Mouse (Mus musculus) ES-Bruce4 (cell line): Measurements from ENCODE around the gene Numb. TPM values are rescaled to one million over a fixed set of nuclear protein-coding genes. Genes with fewer than 3 reads are reported as not detected.

Experiments used
- H3K27ac ChIP-seq: 2 replicates; pipeline ENCODE4 v1.5.1; 2012; ENCODE audit warnings: low read length, inconsistent platforms; ENCODE audit not compliant: insufficient read depth
- H3K27me3 ChIP-seq: 2 replicates; pipeline ENCODE4 v1.6.1; 2012; ENCODE audit warnings: mild to moderate bottlenecking, low read length, inconsistent platforms; ENCODE audit not compliant: control insufficient read depth, poor library complexity, insufficient read depth, severe bottlenecking
- H3K36me3 ChIP-seq: 2 replicates; pipeline ENCODE4 v1.6.1; 2012; ENCODE audit warnings: inconsistent platforms, mild to moderate bottlenecking, low read length, moderate library complexity; ENCODE audit not compliant: control insufficient read depth, poor library complexity, insufficient read depth, severe bottlenecking
- H3K4me1 ChIP-seq: one replicate; pipeline ENCODE4 v1.8.1; 2011; ENCODE audit warnings: low read length; ENCODE audit not compliant: control insufficient read depth, insufficient read depth
- H3K4me3 ChIP-seq: 2 replicates; pipeline ENCODE4 v1.5.1; 2011; ENCODE audit warnings: low read depth, mild to moderate bottlenecking, low read length
- H3K9ac ChIP-seq: 2 replicates; pipeline ENCODE4 v1.6.1; 2012; ENCODE audit warnings: low read depth, mild to moderate bottlenecking, inconsistent platforms; ENCODE audit not compliant: poor library complexity, severe bottlenecking
- H3K9me3 ChIP-seq: replicated peaks from 2 replicates; pipeline ENCODE4 v1.6.1; 2012; ENCODE audit warnings: mild to moderate bottlenecking, low read length, inconsistent platforms; ENCODE audit not compliant: control insufficient read depth, poor library complexity, insufficient read depth, severe bottlenecking
- CTCF ChIP-seq: IDR thresholded peaks from one replicate; pipeline ENCODE4 v1.8.1; 2011; ENCODE audit warnings: low read depth, low read length
- EP300 ChIP-seq: IDR thresholded peaks from 2 replicates; pipeline ENCODE4 v1.6.1; 2011; ENCODE audit warnings: low read depth, low read length; ENCODE audit not compliant: insufficient read depth
- POLR2A ChIP-seq: IDR thresholded peaks from one replicate; pipeline ENCODE4 v1.8.1; 2011; ENCODE audit warnings: low read length; ENCODE audit not compliant: insufficient read depth
- polyA plus RNA-seq: library from polyadenylated mRNA; stranded (reverse); fragments of >200 nt; gene quantifications from 2 replicates; pipeline ENCODE4 v1.2.4, GENCODE M21; 2011; ENCODE audit warnings: low read depth; ENCODE audit not compliant: missing spikeins, insufficient read depth, insufficient read length

Gene Numb
- polyA plus RNA-seq: 43.5 and 47.3 TPM in 2 replicates

- Histone ChIP-seq H3K9ac (peak within 1 kb of the TSS; percentile 94), H3K27me3 (no peaks in the 10 kb centered on the region), H3K4me1 (no peaks in the 10 kb centered on the region), H3K9me3 (no peaks in the 10 kb centered on the region), H3K36me3 (no peaks in the 10 kb centered on the region), H3K4me3 (peak within 1 kb of the TSS; percentile 91), H3K27ac (peak within 1 kb of the TSS; percentile 84)
- TF ChIP-seq EP300 (0 out of 2 replicates have a peak, but pooled peaks have one; percentile 14), CTCF (no peak), POLR2A (peak; percentile 90)
Measured at GRCm38 (mm10) chr12:83921535-83922381, at the start of gene Numb. TSS of gene Numb (minus strand) at chr12:83921934.

DNA sequence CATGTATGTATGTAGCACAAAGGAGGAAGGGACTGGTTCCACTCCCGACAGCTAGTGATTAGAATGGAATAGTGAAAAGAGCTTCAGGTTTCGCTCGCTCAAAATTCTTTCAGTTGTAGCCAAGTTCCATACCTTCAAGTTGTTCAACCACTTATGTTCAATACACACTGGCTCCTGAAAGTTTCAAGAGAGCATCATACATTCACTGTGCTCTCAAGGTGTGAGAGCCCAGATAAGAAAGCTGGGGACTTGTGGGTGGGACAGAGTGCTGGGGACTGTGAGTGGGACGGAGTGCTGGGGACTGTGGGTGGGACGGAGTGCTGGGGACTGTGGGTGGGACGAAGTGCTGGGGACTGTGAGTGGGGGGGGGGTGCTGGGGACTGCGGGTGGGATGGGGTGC lies 43.5 kb upstream of the Numb start:
- Histone ChIP-seq H3K9me3 (no peaks in the 10 kb centered on the region), H3K36me3 (no peaks in the 10 kb centered on the region), H3K4me3 (no peak overlapping the region), H3K9ac (no peak overlapping the region), H3K27ac (no peak overlapping the region), H3K4me1 (no peaks in the 10 kb centered on the region), H3K27me3 (no peaks in the 10 kb centered on the region)
- TF ChIP-seq POLR2A: no peak
- no peak for TF ChIP-seq EP300
- TF ChIP-seq CTCF: no peak

DNA sequence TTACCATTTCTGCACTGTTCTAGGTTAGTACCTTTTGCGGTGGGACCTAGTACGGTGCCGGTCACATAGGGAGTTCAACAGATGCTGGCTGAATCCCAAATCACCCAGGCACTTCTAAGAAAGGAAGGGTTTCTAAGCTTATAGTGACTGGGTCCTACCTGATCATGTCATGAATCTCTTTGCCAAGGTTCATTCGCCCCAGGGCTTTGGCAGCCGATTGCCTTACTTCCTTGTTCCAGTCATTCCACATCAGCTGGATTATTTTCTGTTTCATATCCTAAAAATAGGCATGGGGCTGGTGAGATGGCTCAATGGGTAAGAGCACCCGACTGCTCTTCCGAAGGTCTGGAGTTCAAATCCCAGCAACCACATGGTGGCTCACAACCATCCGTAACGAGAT lies 36.5 kb upstream of the Numb start:
- no peaks in the 10 kb centered on the region for H3K9me3 ChIP-seq
- H3K9ac ChIP-seq: no peak overlapping the region
- no peaks in the 10 kb centered on the region for H3K27me3 ChIP-seq
- H3K4me1 ChIP-seq: no peaks in the 10 kb centered on the region
- no peak overlapping the region for H3K27ac ChIP-seq
- no peak overlapping the region for H3K4me3 ChIP-seq
- no peak for TF ChIP-seq CTCF
- TF ChIP-seq EP300: no peak
- TF ChIP-seq POLR2A: no peak
- H3K36me3 ChIP-seq: peaks cover 1% of the 10 kb centered on the region; the same call in 1 of the 2 replicates

GRCm38 (mm10) chr12:83951711-83952575 lies 30.2 kb upstream of the Numb start:
- peaks cover 9% of the 10 kb centered on the region for H3K36me3 ChIP-seq
- no peaks in the 10 kb centered on the region for H3K27me3 ChIP-seq
- H3K27ac ChIP-seq: no peak overlapping the region
- H3K4me1 ChIP-seq: peaks cover 4% of the 10 kb centered on the region
- no peaks in the 10 kb centered on the region for H3K9me3 ChIP-seq
- H3K9ac ChIP-seq: peak overlapping the region; percentile 75
- peak overlapping the region; percentile 66 for H3K4me3 ChIP-seq
- TF ChIP-seq CTCF (no peak), POLR2A (no peak), EP300 (no peak)

- H3K9me3 ChIP-seq: no peaks in the 10 kb centered on the region
- H3K4me1 ChIP-seq: peaks cover 4% of the 10 kb centered on the region
- H3K4me3 ChIP-seq: peak overlapping the region; percentile 66
- H3K27me3 ChIP-seq: no peaks in the 10 kb centered on the region
- TF ChIP-seq POLR2A (no peak), EP300 (no peak), CTCF (no peak)
- peak overlapping the region; percentile 75 for H3K9ac ChIP-seq
- peaks cover 9% of the 10 kb centered on the region for H3K36me3 ChIP-seq
- no peak overlapping the region for H3K27ac ChIP-seq
Measured at GRCm38 (mm10) chr12:83950840-83951701, 29.3 kb upstream of the Numb start.
